Mouse (Mus musculus) mesoderm, embryonic 11.5 days (tissue): ENCODE measurements at regions not wholly inside any gene's neighbourhood (a gene's known extent, or its start where the extent isn't known, plus 50 kb on each side); places are given as distances from the start of the nearest gene placed in this dataset.

Source experiments
- DNase-seq: peaks from one replicate; pipeline ENCODE4 v3.0.0-alpha.2; 2012; ENCODE audit warnings: low read depth, low spot score

- DNase-seq = no peak
Measured at GRCm38 (mm10) chr3:17795271-17796260, 152.6 kb upstream of the Cypt12 start.

- no peak for DNase-seq
Measured at GRCm38 (mm10) chr3:17796766-17797165, 151.4 kb upstream of the Cypt12 start.

DNA sequence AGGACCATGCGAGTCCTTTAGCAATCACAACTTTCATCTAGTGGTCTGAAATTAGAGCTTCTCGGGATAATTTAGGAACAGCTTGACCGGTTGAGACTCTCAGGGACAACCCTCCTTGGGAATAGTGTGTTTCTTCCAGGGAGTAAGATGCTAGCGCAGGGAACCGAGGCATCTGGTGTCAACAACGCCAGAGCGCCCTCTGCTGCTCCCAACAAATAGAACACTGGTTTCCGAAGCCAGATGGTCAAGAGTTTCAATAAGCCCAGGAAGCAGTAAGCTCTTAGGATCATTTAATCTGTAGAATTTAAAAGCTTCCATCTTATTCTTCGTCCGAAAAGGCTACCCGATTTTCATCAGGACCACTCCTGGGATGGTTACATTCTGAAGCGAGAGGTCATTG lies 149.8 kb upstream of the Cypt12 start:
- peak; percentile 87 for DNase-seq

DNA sequence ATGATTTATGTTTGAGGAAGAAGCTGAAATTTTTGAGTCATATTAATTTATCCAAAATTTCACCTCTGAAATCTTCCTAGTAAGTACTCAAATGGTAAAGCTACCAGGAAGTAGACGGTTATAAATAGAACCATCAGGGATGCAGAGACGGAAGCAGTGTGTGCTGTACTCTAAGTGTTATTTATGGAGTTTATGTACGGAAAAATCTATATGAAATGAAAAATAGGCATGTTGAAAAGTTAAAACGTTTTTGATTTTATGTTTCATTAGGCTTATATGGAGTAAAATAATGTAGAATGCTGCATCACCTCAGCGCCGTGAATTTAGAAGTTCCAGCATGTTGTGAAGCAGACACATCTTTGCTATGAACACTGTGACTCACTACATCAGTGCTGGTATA lies 149.1 kb upstream of the Cypt12 start:
- DNase-seq = no peak

- DNase-seq = no peak
Measured at GRCm38 (mm10) chr3:17800810-17801209, 147.4 kb upstream of the Cypt12 start.

GRCm38 (mm10) chr3:17801479-17801878 lies 146.7 kb upstream of the Cypt12 start:
- DNase-seq = no peak

DNA sequence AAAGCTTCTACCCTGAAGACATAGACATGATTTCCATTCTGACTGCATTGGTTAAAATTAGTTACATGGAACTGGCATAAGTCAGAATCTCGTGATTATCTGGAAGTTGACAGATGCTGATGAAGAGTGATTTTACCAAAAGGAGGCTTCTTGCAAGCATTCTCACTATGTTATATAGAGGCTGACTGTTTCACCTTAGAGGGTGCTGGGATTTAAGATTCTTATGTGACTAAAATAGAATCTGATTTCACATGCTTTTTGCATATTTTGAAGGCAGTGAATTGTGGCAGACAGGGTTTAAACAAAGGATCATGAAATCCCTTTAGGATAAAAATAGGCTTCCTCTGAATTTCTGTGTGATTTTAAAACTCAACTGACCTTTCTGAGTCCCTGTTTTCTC lies 143.0 kb upstream of the Cypt12 start:
- no peak for DNase-seq

DNA sequence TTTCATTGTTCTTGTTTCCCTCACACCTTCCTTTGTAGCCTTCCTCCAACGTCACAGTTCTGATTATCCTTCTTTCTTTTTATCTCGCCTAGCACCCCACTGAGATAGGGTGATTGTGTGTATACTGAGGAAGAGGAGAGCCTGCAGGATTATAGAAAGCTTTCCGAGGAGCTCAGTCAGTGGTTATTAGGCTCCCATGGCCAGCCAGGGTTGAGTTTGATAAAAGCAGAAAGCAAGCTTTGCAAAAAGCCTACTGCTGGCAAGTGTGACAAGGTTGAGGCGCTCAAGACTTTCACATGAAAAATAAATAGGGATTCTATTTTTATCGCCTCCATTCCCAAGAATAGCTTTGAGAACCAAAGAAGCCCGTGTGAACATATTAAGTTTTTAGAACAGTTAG lies 136.9 kb upstream of the Cypt12 start:
- no peak for DNase-seq

- DNase-seq = no peak
Measured at GRCm38 (mm10) chr3:17824201-17824600, 124.0 kb upstream of the Cypt12 start.

DNA sequence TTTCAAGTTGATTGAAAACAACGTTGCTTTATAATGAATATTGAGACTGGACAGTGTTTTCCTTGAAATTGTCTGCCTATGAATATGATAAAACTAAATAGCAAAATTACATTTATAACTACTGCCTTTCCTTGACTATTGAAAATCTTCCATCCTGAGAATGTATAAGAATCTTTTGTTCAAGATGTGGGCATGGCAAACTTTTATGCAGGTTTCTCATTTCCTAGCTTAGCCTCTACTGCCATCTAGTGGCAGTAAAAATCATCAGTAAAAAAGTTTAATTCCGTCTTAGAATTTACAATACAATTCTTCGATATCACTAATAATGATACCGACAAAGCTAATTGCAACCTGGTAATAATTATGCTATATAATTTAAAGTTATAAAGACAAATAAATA lies 123.5 kb upstream of the Cypt12 start:
- DNase-seq = peak; percentile 56

GRCm38 (mm10) chr3:17825254-17825890 lies 122.8 kb upstream of the Cypt12 start:
- no peak for DNase-seq

GRCm38 (mm10) chr3:17834706-17835105 lies 113.5 kb upstream of the Cypt12 start:
- peak; percentile 61 for DNase-seq

DNA sequence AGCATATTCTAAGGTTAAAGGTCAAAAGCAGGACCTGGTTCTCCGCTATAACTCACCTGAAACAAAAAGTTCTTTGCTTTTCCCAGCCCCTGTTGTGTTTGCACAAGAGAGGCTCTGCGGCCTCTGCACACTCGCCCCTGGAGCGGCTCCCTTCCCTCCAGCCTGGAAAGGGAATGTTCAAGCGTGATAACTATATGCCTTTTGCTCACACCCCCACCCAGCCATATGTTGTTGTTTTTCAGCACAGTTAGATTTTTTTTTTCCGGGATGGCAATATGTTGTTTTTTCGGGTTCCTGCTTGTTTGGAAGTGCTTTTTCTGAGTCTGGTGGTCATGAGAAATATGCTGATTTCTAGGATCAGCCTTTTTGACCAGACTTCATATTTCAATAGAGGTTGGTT lies 100.6 kb upstream of the Cypt12 start:
- DNase-seq = no peak

- DNase-seq = peak; percentile 45
Measured at GRCm38 (mm10) chr3:17848181-17848580, 100.0 kb upstream of the Cypt12 start.

- DNase-seq = no peak
Measured at GRCm38 (mm10) chr3:17862367-17862766, 85.8 kb upstream of the Cypt12 start.

DNA sequence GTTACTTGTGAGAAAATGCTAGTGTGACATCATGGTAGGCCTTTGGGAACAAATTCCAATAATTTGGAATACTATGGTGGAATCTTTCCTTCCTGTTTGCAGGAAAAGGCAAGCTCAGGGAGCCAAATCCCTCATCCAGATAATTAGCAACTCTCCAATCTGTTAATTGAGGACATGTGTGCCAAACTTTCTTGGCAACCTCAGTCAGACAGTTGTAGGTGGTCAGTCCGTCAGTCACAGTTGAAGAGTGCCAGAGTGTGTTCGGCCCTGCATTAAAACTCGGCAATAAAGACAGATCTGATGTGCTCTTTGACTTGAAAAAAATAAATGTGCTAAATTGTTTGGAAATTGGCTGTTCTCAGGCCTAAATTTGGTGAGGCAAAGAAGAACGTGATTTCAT lies 83.1 kb upstream of the Cypt12 start:
- DNase-seq = no peak

- peak; percentile 31 for DNase-seq
Measured at GRCm38 (mm10) chr3:17870895-17871482, 77.2 kb upstream of the Cypt12 start.

DNA sequence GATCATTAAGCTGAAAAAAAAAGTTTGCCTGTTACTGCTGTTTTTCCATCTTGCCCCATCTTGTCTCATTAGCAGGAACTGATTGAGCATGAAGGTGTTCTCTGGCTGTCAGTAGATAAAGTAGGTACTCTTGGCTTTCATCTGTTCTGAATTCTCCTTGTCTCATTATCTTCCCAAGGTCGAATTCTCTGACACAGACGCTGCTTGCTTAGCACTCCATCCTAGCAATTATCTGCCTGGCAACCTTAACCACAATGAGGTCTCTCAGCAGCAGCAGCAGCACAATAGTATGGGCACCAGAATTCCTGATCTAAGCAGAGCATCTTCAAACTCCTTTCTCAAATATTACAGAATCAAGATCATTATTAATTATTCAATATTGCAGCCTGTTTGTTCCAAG lies 52.3 kb upstream of the Cypt12 start:
- no peak for DNase-seq

- no peak for DNase-seq
Measured at GRCm38 (mm10) chr3:17896756-17897155, 51.5 kb upstream of the Cypt12 start.
